Mouse (Mus musculus): ENCODE measurements around the gene Tjp1.

Tjp1 gene

GRCm38 (mm10) chr7:65489195-65489594 is 38.4 kb downstream of the Tjp1 start:
- DNase-seq (ENCODE audit: low read depth, low spot score) = no peak

- DNase-seq (ENCODE audit: low read depth, low spot score) = peak; percentile 92
Observed at GRCm38 (mm10) chr7:65486259-65486681, 41.3 kb downstream of the Tjp1 start.

GRCm38 (mm10) chr7:65484170-65484778 is 43.3 kb downstream of the Tjp1 start:
- no peak for DNase-seq (ENCODE audit: low read depth, low spot score)

GRCm38 (mm10) chr7:65482216-65482615 is 45.4 kb downstream of the Tjp1 start:
- no peak for DNase-seq (ENCODE audit: low read depth, low spot score)

GRCm38 (mm10) chr7:65472048-65472447 is 55.5 kb downstream of the Tjp1 start:
- no peak for DNase-seq (ENCODE audit: low read depth, low spot score)

- DNase-seq (ENCODE audit: low read depth, low spot score) = no peak
Observed at GRCm38 (mm10) chr7:65471406-65471805, 56.2 kb downstream of the Tjp1 start.

- no peak for DNase-seq (ENCODE audit: low read depth, low spot score)
Observed at GRCm38 (mm10) chr7:65470214-65470613, 57.4 kb downstream of the Tjp1 start.

- DNase-seq (ENCODE audit: low read depth, low spot score) = no peak
Observed at GRCm38 (mm10) chr7:65469666-65470065, 57.9 kb downstream of the Tjp1 start.

GRCm38 (mm10) chr7:65468191-65468590 is 59.4 kb downstream of the Tjp1 start:
- DNase-seq (ENCODE audit: low read depth, low spot score) = no peak

GRCm38 (mm10) chr7:65467306-65468021 is 60.1 kb downstream of the Tjp1 start:
- DNase-seq (ENCODE audit: low read depth, low spot score) = no peak

- DNase-seq (ENCODE audit: low read depth, low spot score) = no peak
Observed at GRCm38 (mm10) chr7:65466137-65466536, 61.4 kb downstream of the Tjp1 start.

- DNase-seq (ENCODE audit: low read depth, low spot score) = no peak
Observed at GRCm38 (mm10) chr7:65464518-65465037, 63.0 kb downstream of the Tjp1 start.

GRCm38 (mm10) chr7:65463438-65463837 is 64.1 kb downstream of the Tjp1 start:
- DNase-seq (ENCODE audit: low read depth, low spot score) = no peak

GRCm38 (mm10) chr7:65461412-65461811 is 66.2 kb downstream of the Tjp1 start:
- no peak for DNase-seq (ENCODE audit: low read depth, low spot score)

- DNase-seq (ENCODE audit: low read depth, low spot score) = no peak
Observed at GRCm38 (mm10) chr7:65460196-65460595, 67.4 kb downstream of the Tjp1 start.

- DNase-seq (ENCODE audit: low read depth, low spot score) = no peak
Observed at GRCm38 (mm10) chr7:65456031-65456430, 71.5 kb downstream of the Tjp1 start.

GRCm38 (mm10) chr7:65455208-65455607 is 72.4 kb downstream of the Tjp1 start:
- DNase-seq (ENCODE audit: low read depth, low spot score) = no peak

- peak; percentile 97 for DNase-seq (ENCODE audit: low read depth, low spot score)
Observed at GRCm38 (mm10) chr7:65454269-65454668, 73.3 kb downstream of the Tjp1 start.

- DNase-seq (ENCODE audit: low read depth, low spot score) = no peak
Observed at GRCm38 (mm10) chr7:65452246-65452645, 75.3 kb downstream of the Tjp1 start.

GRCm38 (mm10) chr7:65450158-65450557 is 77.4 kb downstream of the Tjp1 start:
- peak; percentile 61 for DNase-seq (ENCODE audit: low read depth, low spot score)

GRCm38 (mm10) chr7:65441505-65441904 is 86.1 kb downstream of the Tjp1 start:
- no peak for DNase-seq (ENCODE audit: low read depth, low spot score)

- no peak for DNase-seq (ENCODE audit: low read depth, low spot score)
Observed at GRCm38 (mm10) chr7:65439518-65439917, 88.1 kb downstream of the Tjp1 start.

- DNase-seq (ENCODE audit: low read depth, low spot score) = no peak
Observed at GRCm38 (mm10) chr7:65438146-65438545, 89.4 kb downstream of the Tjp1 start.
